Mouse (Mus musculus) lung, postnatal 4 days (tissue): ENCODE measurements at regions not wholly inside any gene's neighbourhood (a gene's known extent, or its start where the extent isn't known, plus 50 kb on each side); places are given as distances from the start of the nearest gene placed in this dataset.

Source experiments
- DNase-seq, 2 experiments: peaks; one replicate each; pipeline ENCODE4 v3.0.0; 2021

GRCm38 (mm10) chr5:49644606-49645005 lies 119.9 kb upstream of the Kcnip4 start:
- no peak for DNase-seq

- no peak for DNase-seq
Observed at GRCm38 (mm10) chr5:49642439-49642838, 117.7 kb upstream of the Kcnip4 start.

- peak in 1 of 2 experiments; percentile 13 for DNase-seq
Observed at GRCm38 (mm10) chr5:49641206-49641830, 116.6 kb upstream of the Kcnip4 start.

GRCm38 (mm10) chr5:49639637-49640036 lies 114.9 kb upstream of the Kcnip4 start:
- DNase-seq, result no peak

- DNase-seq, result no peak
Observed at GRCm38 (mm10) chr5:49620152-49620551, 95.4 kb upstream of the Kcnip4 start.

- no peak for DNase-seq
Observed at GRCm38 (mm10) chr5:49606761-49607160, 82.1 kb upstream of the Kcnip4 start.

GRCm38 (mm10) chr5:49580777-49581176 lies 56.1 kb upstream of the Kcnip4 start:
- no peak for DNase-seq

GRCm38 (mm10) chr5:49575901-49576300 lies 51.2 kb upstream of the Kcnip4 start:
- DNase-seq, result no peak
